Mouse (Mus musculus): ENCODE data around the gene Arfip1. TPM values are rescaled to one million over a fixed set of nuclear protein-coding genes. Genes with fewer than 3 reads are reported as not detected.
"Not testable (repeated sequence)": the region's sequence is repeated elsewhere in the genome, so short reads cannot be mapped to it uniquely, and the experiment has no call there.

The Arfip1 gene
- total RNA-seq, 2 experiments from 2014 or later, result 38.6 to 48.6 TPM

GRCm38 (mm10) chr3:84581696-84582022 lies 766 bp downstream of the Arfip1 start:
- DNase-seq (ENCODE audit: low spot score in 2 of 2), result no peak

DNA sequence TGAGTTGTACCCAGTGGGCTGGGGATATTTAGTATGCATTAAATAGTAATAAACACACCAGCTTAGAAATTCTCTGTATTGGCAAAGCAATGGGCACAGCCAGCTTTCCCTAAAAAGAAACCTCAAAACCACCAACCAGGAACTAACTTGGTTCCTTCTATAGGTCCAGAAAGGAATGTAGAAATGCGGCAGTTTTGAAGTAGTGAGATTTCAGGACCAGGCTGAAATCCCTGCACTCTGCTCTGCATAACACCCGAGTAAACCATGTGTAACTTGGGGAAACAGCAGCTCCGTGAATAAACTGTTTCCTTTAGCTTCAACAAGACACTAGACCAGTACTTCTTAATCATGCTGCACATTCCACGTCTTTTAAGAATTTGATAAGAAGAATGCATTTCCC lies 1.7 kb downstream of the Arfip1 start:
- DNase-seq (ENCODE audit: low spot score in 2 of 2), result no peak

DNA sequence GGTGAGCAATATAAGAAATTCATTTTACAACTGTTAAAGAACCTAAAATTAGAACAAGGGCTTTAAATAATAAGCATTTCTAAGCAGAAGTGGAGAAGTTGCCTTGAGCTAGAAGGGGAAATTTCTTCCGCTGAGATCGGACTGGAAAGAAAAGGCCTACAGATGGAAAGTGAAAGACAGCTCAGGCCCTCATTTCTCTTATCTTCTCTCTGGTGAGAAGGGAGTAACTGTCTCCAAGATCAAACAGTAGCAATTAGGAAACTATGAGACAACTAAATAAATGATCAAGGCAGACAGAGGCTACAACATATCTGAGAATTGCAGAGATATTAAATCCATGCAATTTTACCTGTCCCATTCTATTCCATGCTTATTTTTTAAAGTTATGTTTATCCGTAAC lies 11.9 kb downstream of the Arfip1 start:
- no peak for DNase-seq (ENCODE audit: low spot score in 2 of 2)

GRCm38 (mm10) chr3:84569587-84569986 lies 12.8 kb downstream of the Arfip1 start:
- DNase-seq (ENCODE audit: low spot score in 2 of 2), result no peak

GRCm38 (mm10) chr3:84568540-84568939 lies 13.9 kb downstream of the Arfip1 start:
- no peak for DNase-seq (ENCODE audit: low spot score in 2 of 2)

- no peak for DNase-seq (ENCODE audit: low spot score in 2 of 2)
These were observed 19.0 kb downstream of the Arfip1 start for GRCm38 (mm10) chr3:84563415-84563814.

DNA sequence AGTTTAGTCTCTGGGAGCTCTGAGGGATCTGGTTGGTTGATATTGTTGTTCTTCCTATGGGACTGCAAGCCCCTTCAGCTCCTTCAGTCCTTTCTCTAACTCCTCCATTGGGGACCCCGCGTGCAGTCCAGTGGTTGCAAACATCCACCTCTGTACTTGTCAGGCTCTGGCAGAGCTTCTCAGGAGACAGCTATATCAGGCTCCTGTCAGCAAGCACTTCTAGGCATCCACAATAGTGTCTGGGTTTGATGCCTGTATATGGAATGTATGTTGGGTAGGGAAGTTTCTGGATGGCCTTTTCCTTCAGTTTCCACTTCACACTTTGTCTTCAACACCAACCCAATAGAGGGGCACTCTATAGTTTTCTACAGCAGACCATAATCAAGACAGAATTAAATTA lies 19.5 kb downstream of the Arfip1 start:
- not testable (repeated sequence) for DNase-seq (ENCODE audit: low spot score in 2 of 2)

DNA sequence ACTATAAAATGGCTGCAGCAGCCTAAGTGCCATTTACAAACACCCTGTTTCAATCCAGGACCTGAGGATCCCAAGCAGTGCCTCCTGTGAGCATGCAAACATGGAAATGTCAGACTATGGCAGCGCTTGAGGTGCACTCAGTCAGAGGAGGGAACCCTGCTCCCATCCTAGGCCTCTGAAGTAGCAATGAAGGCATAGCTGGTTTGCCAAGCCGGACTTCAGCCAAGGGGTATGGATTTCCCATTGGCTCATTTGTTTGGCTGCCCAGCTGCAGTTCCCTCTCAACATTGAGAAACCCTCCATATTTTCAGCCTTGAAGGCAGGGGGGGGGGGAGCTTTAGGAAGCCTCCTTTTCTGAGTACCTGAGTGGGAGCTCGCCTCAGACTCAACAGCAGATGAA lies 24.1 kb downstream of the Arfip1 start:
- DNase-seq (ENCODE audit: low spot score in 2 of 2), result no peak

DNA sequence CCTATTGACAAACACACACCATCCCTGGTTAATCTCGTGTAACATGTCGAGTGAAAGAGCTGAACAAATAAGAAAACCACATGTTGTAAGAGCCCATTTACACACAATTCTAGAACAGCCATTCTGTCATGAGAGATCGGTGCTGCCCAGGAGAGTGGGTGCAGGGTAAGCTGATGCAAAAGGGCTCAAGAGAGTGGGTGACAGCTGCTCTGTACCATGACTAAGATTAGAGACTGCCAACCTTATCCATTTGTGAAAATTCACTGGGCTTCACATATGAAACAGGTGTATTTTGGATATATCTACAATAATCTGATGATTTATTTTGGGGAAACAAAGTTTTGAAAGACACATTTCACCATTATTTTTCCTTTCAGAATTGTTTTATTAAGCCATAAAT lies 26.6 kb downstream of the Arfip1 start:
- DNase-seq (ENCODE audit: low spot score in 2 of 2), result no peak

GRCm38 (mm10) chr3:84547177-84547576 lies 35.2 kb downstream of the Arfip1 start:
- DNase-seq (ENCODE audit: low spot score in 2 of 2), result no peak

DNA sequence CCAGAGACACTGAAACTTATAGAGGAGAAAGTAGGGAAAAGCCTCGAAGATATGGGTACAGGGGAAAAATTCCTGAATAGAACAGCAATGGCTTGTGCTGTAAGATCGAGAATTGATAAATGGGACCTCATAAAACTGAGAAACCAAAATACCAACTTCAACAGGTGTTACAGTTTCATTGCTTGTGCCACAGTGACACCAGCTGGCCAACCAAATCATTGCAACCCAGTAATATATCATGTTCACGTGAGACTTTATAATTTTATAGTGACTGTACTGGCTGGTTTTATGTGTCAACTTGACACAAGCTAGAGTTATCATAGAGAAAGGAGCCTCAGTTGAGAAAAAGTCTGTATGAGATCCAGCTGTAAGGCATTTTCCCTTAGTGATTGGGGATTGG lies 40.0 kb downstream of the Arfip1 start:
- DNase-seq (ENCODE audit: low spot score in 2 of 2), result peak; percentile 59 to 68

DNA sequence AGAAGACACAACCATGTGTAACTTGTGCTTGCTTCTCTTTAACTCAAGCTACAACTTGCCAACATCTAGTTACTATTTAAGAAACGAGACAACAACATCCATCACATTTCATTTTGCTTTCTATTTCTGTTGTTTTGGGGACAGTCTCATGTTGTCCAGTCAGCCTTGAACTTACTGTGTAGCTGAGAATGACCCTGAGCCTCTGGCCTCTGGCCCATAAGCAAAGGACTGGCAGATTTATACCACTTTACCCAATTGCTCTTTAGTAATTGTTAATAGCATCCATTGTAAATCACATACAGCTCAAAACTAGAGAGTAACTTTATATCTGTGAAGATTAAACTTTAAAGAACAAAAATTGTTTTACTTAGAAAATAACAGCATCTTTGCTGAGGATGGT lies 40.5 kb downstream of the Arfip1 start:
- DNase-seq (ENCODE audit: low spot score in 2 of 2), result peak in 1 of 2 experiments; percentile 26

GRCm38 (mm10) chr3:84540640-84541039 lies 41.8 kb downstream of the Arfip1 start:
- no peak for DNase-seq (ENCODE audit: low spot score in 2 of 2)

DNA sequence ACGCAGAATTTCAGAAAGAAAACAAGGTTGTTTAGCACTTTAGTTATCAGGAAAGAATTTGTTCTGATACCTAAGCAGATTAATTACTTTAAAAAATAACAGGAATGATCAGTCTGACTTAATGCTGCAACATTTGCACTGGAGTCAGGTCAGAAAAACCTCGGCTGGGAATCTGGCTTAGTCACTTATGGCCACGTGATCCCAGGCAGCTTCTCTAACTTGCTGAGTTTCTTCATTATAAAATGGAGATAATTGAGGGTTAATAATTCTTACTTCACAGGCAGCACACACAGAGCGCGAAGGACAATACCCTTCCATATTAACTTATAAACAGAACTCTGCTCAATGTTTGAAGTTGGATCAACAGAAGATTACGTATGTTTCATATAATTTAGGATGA lies 45.4 kb downstream of the Arfip1 start:
- DNase-seq (ENCODE audit: low spot score in 2 of 2), result no peak

- no peak for DNase-seq (ENCODE audit: low spot score in 2 of 2)
These were observed 49.2 kb downstream of the Arfip1 start for GRCm38 (mm10) chr3:84533227-84533626.

DNA sequence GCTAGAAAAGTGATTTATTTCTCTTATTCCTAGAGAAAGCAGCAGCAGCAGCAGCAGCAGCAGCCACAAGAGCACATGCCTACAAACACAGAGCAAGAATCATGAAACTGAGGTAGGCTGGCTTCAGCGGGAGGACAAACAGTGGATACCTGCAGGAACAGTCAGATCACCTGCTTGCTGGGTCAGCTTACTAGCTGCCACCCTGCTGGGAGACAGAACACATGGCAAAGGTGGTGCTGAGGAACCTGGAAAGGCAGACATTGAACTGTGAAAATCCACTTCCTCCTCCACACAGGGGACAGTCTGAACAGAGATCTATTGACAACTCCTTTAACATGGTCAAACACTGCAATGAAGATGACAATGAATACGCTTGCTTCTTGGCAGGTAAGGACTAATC lies 53.4 kb downstream of the Arfip1 start:
- DNase-seq (ENCODE audit: low spot score in 2 of 2), result no peak

DNA sequence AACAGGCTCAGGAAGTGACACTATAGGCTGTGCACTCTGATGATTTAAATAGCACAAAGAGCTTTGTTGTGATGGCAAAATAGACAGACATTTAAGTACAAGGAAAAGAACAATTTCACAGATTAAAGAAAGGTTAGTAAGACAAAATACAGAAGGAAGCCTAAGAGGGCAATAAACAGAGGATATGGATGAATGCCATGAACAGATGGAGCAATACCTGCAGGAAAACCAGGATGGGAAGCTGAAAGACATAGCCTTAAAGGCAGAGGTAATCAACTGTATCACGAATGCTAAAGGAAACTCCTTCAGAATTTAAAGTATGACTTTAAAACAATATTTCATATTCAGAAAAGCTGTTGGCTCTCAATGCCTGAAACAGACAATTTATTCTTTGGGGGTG lies 57.5 kb downstream of the Arfip1 start:
- no peak for DNase-seq (ENCODE audit: low spot score in 2 of 2)

- DNase-seq (ENCODE audit: low spot score in 2 of 2), result no peak
These were observed 66.3 kb downstream of the Arfip1 start for GRCm38 (mm10) chr3:84516163-84516562.

DNA sequence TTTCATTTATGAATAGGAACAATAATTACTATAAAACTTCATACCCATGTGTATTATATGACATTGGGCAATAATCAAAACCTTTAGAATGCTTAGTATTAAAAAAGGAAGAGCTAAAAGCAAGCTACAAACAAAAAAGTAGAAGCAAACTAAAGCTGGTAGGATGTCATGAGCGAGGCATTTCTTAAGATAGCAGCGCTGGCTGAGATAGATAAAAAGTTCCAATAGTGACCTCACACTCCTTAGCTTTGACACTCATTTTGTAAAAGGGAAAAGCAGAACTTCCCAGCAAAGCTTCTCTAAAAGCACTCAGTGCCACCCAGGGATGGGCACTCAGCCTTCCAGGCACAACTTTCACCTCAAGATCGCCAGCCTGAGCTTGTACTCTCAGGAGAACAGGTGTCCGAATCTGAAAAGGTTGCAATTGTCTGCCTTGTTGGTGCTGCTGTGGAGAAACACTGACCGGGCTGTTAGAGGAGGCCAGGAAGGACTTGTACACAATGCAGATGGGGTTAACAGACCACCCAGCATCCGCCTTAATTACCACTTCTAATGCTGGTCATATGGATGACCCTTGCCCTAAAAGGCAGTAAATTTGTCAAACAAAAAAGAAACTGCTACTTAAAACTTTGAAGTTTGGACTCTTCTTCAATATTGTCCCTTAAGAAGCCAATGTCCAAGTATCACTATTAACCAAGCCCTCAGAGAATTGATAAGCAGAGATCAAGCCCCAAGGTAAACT lies 69.5 kb downstream of the Arfip1 start:
- no peak for DNase-seq (ENCODE audit: low spot score in 2 of 2)

GRCm38 (mm10) chr3:84505193-84505592 lies 77.2 kb downstream of the Arfip1 start:
- DNase-seq (ENCODE audit: low spot score in 2 of 2), result no peak

GRCm38 (mm10) chr3:84504291-84504690 lies 78.1 kb downstream of the Arfip1 start:
- no peak for DNase-seq (ENCODE audit: low spot score in 2 of 2)

DNA sequence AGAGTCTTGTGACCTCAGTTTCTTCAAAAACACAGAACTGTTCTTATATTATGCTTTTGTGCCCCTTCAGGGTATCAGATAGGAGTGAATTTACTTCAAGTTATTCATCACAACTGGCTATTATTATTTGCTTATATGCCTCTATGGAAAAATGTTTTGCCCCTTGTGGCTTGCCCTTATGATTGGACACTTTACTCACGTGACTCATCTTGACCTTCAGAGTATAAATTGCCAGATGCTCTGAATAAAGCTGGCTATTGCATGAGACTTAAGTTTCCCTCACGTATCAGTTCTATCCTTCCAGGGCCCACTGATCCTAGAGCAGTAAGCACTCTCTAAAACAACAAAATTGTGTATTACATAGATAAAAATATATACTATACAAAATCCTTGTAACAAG lies 80.3 kb downstream of the Arfip1 start:
- DNase-seq (ENCODE audit: low spot score in 2 of 2), result no peak

- no peak for DNase-seq (ENCODE audit: low spot score in 2 of 2)
These were observed 81.9 kb downstream of the Arfip1 start for GRCm38 (mm10) chr3:84500491-84500890.

GRCm38 (mm10) chr3:84497718-84498117 lies 84.7 kb downstream of the Arfip1 start:
- DNase-seq (ENCODE audit: low spot score in 2 of 2), result no peak
